Mouse (Mus musculus) neutrophil, adult 5-6 weeks (primary cell): ENCODE results near the gene Lhfpl2. TPM values are rescaled to one million over a fixed set of nuclear protein-coding genes. Genes with fewer than 3 reads are reported as not detected.

Experiments used
- ATAC-seq: fragments of 151-379, 151-347 bp; 2 replicates; pipeline ENCODE4 v1.8.0; 2017; ENCODE audit warnings: mild to moderate bottlenecking, moderate TSS enrichment; ENCODE audit not compliant: insufficient number of reproducible peaks, poor library complexity, low FRiP score, severe bottlenecking; ENCODE audit errors: extremely low read depth
- total RNA-seq: library from RNA; stranded (forward); fragments of 200-1000 nt; gene quantifications from 2 replicates; pipeline ENCODE4 v1.2.3, GENCODE M21; 2017

Lhfpl2 gene
- total RNA-seq, 1 experiment from 2014 or later: 0.23 TPM

DNA sequence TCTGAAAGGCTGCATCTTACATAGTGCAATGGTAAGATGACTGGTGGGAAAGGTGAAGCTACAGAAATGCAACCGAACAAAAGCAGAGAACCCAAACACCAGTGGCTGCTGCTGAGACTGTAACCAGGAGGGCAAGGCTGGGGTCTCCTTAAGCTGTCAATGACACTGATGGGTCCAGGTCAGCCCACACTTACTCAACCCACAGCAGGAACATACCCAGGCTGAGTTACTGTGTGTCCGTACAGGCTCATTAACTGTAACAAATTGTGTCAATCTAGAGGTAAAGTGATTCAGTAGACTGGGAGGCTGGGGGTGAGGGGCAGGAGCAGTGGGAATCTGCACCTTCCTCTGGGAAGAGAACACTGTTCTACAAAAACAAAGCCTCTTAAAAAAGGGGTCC is 185.3 kb downstream of the Lhfpl2 start:
- no peak for ATAC-seq

Other genes with a start within 250 kb of the Lhfpl2 start
- 3.6 and 4.4 TPM in 2 replicates for gene Scamp1, start 228.1 kb downstream of the Lhfpl2 start, total RNA-seq